Mouse (Mus musculus) liver (tissue): ENCODE measurements around the gene Ift81.

Experiments used
- DNase-seq: peaks from one replicate; pipeline ENCODE4 v3.0.0-alpha.2; 2020; ENCODE audit warnings: mixed read lengths

Ift81 gene

GRCm38 (mm10) chr5:122513421-122514126 is 100.7 kb downstream of the Ift81 start:
- DNase-seq: no peak

- no peak for DNase-seq
These were observed 102.3 kb downstream of the Ift81 start for GRCm38 (mm10) chr5:122512011-122512410.

- no peak for DNase-seq
These were observed 102.9 kb downstream of the Ift81 start for GRCm38 (mm10) chr5:122511405-122511804.

- DNase-seq: no peak
These were observed 103.6 kb downstream of the Ift81 start for GRCm38 (mm10) chr5:122510651-122511157.

- DNase-seq: no peak
These were observed 104.7 kb downstream of the Ift81 start for GRCm38 (mm10) chr5:122509608-122510007.

- no peak for DNase-seq
These were observed 105.4 kb downstream of the Ift81 start for GRCm38 (mm10) chr5:122508861-122509306.

GRCm38 (mm10) chr5:122507396-122507795 is 106.9 kb downstream of the Ift81 start:
- DNase-seq: no peak

GRCm38 (mm10) chr5:122506462-122506861 is 107.9 kb downstream of the Ift81 start:
- no peak for DNase-seq

GRCm38 (mm10) chr5:122505554-122505953 is 108.8 kb downstream of the Ift81 start:
- DNase-seq: no peak

- DNase-seq: no peak
These were observed 110.6 kb downstream of the Ift81 start for GRCm38 (mm10) chr5:122503760-122504119.

- DNase-seq: no peak
These were observed 111.1 kb downstream of the Ift81 start for GRCm38 (mm10) chr5:122503015-122503759.

- DNase-seq: peak; percentile 94
These were observed 112.0 kb downstream of the Ift81 start, which contains the start of gene Atp2a2 for GRCm38 (mm10) chr5:122502077-122502941. Atp2a2 (minus strand) TSS chr5:122502225.

- peak; percentile 65 for DNase-seq
These were observed 112.9 kb downstream of the Ift81 start for GRCm38 (mm10) chr5:122501101-122502076.

GRCm38 (mm10) chr5:122500563-122500962 is 113.8 kb downstream of the Ift81 start:
- DNase-seq: no peak
